Mouse (Mus musculus): ENCODE results near the gene Cbln1.

The Cbln1 gene

DNA sequence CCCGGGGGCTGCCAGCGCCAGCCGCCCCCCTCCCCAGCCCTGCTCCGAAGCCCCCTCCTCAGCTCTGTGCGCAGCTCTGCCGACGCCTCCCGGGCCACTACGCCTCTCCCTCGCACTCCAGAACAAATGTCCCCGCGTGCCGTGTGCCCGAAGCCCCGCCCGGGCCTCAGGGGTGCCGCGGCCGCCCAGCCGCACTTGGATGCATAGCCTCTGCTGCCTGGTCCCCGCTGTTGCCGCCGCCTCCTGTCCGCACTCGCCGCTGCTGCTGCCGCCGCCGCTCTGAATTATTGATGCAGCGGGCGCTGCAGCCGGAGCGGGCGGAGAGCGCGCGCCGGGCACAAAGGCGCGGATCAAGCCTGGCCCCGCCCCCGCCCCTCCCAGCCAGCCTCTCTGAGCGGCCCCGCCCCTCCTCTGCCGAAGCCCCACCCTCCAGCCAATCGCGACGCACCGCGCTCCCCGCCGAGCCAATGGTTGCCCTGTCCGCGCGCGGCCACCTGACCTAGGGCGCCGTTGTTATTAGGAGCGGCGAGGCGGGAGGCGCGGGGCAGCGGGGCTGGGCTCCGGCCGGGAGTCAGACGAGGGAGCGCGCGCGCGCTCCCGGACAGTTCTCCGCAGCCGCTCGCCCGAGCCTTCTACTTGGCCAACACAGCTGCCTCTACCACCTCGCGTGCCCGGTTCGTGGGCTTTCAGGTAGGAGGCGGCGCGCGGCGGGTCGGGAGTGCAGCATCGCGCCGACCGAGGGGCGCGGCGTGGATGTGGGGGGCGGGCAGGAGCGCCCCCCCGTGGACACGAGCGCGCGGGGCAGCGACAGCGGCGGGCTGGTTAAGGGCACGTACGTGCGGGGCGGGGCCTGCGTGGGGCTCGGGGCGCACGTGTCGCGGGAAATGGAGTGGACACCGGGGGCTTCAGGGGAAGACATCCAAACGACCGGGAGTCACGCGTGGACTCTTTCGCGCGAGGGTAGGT, at the start of gene Cbln1:
TSS of gene Cbln1 (minus strand) at position 339 of the 966 bp plus-strand sequence.
- DNase-seq (ENCODE audit: low spot score in 2 of 2), result peak; percentile 62 to 76

DNA sequence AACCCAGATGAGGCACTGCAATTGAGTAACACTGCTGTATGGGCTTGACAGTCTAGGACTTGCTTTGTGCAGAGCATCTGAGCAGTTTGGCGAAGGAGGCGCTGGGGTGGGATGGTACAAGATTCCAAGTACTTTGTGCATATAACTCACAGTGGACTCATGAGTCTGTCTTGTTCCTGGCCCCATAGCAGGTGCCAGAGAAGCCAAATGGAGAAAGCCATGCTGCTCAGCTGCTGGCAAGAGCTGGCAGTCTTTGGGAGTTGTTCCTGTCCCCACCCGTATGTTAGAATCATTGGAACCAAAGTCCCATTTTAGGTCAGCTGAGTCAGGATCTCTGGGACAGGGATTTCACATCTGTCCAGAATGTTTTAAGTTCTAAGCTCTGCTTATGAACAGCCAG, 44.7 kb upstream of the Cbln1 start:
- DNase-seq (ENCODE audit: low spot score in 2 of 2), result no peak

DNA sequence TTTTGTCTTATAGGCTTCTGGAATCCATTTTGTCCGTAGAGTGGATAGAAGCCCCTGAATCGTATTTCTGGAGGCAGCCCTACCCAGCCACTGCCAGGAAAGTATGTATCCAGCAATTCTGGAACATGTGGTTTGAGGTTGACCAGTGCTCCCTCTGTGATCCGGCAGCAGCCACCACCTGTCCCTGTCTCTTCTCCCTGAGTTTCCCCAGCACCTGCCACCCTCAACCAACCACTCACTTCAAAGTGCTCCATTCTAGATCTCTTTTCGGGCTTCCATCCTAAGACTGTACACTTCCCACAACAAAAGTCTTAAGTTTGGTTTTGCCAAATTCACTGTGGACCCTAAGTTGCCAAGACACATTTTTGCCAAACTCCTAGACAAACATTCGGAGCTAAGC, 41.4 kb upstream of the Cbln1 start:
- DNase-seq (ENCODE audit: low spot score in 2 of 2), result no peak

DNA sequence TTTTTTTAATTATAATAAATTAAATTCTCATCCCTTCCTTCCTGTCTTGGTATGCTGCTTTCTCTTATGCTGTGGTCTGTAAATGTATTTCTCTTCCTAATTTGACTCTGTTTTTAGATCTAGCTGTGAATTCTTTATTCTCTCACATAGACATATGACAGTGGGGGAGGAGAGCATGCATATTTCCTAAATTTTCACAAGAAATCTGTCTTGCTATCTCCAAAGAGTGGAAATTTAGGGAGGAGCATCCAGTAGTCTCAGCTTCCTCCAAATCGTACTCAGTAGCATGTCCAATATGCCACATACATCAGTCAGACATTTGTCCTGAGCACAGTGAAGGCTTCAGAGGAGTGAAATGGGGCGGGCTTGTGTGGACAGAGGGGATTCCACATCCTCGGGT, 40.9 kb upstream of the Cbln1 start:
- DNase-seq (ENCODE audit: low spot score in 2 of 2), result no peak

DNA sequence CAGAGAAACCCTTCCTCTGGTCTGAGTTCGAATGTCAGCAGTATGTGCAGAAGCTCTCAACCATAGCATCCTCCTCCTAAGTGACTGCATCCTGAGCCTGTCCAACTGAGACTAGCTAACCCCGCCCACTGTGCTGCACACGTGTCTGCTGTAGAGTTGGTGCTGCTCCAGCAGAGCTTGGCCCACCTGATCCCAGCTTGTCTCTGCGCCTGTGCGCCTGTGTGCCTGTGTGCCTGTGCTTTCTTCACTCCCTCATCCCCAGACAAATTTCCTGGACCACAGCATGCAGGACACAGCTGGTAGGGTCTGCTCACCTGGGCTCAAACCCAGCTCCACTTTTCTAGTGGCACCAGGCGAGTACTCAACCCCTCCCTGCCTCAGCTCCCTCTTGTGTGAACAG, 40.2 kb upstream of the Cbln1 start:
- DNase-seq (ENCODE audit: low spot score in 2 of 2), result peak in 1 of 2 experiments; percentile 10

DNA sequence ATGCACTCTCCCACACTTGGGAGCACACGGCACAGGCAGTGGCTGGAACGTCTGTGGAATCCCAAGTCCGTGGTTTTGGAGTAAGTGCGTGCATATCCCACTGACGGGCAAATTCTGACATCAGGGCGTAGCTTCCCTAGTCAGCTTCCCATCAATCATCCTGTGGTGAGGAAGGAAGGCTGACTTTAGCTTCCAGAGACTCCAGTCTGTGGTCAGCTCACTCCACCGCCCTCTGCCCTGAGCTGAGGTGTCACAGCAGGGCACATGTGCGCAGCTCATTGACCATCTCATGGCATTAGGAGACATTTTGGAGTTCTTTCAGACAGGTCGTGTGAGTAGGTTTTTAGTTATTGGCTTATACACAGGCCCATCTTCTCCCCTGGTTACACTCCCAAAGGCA, 34.6 kb upstream of the Cbln1 start:
- no peak for DNase-seq (ENCODE audit: low spot score in 2 of 2)

DNA sequence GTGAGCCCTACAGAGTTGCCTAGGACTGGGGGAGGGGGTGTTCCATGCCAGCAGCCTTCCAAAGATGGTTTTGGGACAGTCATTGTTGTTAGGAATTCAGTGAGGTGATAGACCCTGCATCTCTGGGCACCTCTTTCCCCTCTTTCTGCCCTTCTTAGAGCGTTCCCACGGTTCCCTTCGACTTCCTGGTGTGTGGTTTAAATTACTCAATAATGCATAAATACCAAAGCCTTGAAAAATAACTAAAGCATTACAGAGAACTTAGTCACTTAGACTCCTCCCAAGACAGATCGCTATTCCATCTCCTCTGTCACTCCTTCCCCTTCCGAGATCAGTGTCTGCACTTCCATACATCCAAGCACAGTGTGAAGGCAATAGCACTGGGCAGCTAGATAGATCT, 32.0 kb upstream of the Cbln1 start:
- no peak for DNase-seq (ENCODE audit: low spot score in 2 of 2)

DNA sequence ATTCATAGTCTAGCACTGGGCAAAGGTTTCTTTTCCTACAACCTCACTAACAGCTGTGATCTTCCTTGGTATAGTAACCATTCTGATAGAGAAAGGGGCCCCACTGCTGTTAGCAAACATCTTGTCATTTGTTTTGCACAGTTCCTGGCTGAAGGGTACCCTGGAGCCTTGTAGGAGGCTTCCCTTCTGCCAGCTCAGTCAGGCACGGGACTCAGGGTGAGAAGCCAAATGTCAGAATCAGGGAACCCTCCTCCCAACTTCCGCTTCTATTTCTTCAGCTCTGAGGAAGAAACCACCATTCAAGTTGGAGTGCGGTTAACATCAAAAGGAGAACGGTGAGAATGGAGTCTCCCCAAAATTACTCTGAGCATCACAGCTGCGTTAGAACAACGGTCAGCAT, 30.3 kb upstream of the Cbln1 start:
- no peak for DNase-seq (ENCODE audit: low spot score in 2 of 2)

DNA sequence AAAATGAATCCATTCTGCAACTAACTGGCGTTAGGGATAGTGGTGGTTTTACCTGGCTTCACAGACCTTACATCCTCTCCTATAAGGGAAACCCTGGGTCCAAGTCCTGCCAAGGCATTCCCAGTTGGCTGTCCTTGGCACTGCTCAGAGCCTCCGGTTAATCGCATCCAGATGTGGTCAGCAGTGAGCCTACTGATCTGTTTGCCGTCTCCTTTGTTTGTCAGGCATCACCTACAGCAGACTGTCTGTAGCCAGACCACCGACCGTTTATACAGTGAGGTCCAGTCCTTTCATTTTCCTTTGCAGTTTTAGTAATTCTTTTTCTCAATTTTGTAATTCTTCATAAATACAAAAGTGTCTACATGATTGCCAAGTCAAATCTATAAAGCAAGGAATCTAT, 25.2 kb upstream of the Cbln1 start:
- no peak for DNase-seq (ENCODE audit: low spot score in 2 of 2)

DNA sequence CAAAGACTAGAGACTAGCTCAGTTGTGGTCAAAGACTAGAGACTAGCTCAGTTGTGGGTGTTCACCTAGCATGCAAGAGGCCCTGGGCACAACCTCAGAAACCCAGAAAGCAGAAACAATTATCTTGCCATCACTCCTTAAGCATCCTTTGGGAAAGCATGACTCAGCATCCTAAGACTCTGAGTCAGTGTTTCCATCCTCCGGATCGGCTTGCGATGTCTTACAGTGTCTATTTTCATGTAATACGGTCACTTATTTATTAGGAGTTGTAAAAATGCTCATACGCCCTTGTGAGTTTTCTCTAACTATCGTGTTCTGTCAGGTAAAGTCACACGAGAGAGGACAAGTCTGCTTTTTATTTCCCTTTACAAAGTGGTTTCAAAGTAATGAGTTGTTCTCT, 24.1 kb upstream of the Cbln1 start:
- no peak for DNase-seq (ENCODE audit: low spot score in 2 of 2)

DNA sequence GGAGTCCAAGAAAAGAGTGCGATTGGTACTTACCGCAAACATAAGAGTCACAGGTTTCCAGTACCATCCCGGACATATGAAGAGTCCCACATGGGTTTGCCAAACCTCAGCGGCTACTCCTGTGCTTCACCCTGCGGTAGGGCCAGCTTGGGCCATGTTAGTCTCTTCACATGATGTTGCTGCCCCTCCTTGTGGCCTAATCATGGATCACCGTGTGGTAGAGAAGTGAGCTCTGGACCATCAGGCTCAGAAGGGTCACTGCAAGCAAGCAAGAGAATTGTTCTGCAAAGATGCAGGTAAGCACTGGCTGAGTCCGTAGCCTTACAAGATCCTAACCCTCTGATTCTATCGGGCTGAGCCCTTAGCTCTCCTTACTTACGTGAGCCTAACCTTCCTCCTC, 22.5 kb upstream of the Cbln1 start:
- no peak for DNase-seq (ENCODE audit: low spot score in 2 of 2)

DNA sequence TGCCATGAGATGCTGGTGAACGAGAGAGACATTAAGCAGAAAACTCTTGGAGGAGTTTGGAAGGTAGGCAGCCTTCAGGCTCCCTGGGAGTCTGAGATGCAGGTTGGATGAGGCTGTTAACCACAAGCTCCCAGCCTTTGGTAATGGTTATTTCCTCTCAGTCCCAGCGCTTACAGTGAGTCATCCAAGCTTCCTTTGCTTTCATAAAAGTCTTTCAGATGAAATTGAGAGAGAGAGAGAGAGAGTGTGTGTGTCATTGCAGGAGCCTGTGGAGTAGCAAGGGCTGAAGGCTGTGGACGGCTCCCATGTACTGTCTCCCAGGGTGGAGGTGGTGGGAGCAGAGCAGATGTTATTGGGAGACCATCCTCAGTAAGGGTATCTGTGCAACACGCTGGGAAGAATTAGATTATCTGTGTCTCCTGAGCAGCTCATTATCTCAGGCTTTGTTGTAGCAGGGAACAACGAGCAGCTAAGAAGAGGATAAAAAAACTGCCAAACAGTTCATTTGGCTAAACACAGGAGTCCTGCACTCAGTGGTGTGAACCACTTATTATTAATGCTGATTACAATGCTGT, 17.5 kb upstream of the Cbln1 start:
- no peak for DNase-seq (ENCODE audit: low spot score in 2 of 2)

DNA sequence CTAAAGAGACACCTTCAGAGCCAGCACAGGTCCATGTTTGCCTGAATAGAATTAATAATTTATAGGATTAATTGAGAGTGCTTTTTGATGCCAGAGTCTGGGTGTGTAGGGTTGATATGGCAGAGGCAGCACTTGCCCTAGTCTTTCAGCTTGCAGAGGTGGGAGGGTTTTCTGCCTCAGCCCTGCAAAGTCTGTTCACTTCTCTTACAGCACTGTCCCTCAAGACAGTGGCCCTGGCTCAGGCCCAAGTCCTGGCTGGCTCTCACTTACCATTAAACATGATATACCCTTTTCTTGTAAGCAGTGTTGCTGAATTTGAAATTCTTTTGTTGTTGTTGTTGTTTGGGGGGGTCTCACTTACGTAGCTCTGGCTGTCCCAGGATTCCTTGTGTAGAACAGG, 9.0 kb upstream of the Cbln1 start:
- DNase-seq (ENCODE audit: low spot score in 2 of 2), result no peak

DNA sequence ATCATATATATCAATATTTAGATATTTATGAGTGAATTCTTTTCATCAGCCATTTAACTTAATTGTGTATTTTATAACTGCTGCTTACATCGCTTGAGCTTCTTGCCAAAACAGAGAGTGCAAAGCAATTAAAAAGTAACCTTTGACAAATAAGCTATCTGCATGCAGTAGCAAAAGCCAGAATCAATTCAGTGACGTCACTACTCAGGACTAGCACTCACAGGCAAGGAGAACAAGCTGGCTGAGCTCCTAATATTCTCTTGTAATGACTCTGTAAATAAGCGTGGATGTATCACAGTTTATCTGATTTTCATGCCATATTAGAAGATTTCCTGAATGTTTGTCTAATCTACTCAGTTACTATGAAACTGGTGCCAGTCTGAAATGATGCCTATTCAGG, 5.8 kb upstream of the Cbln1 start:
- DNase-seq (ENCODE audit: low spot score in 2 of 2), result no peak

DNA sequence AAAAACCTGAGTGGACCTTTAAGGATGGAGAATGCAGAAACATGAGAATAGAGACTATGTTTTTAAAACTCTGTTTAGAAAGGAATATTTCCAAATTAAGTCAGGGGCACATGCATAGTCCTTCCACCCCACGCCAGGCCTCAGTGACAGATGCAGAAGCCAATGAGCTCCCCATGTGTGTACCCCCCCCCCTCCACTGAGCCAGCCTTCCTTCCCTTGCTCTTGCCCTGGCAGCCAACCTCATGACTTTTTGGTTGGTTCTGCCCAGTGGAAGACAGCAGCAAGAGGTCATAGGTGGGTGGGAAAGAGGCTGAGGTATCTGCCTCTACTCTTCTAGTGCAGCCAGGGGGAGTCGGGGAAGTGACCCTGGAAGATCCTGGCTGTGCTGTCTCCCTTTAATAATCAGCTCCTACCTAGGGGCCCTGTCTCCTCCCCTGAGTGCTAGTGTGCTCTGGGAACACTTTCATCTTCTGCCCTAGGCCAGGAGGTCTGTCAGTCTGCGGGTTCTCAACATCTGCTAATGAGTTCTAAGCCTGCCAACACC, 4.8 kb upstream of the Cbln1 start:
- DNase-seq (ENCODE audit: low spot score in 2 of 2), result no peak

DNA sequence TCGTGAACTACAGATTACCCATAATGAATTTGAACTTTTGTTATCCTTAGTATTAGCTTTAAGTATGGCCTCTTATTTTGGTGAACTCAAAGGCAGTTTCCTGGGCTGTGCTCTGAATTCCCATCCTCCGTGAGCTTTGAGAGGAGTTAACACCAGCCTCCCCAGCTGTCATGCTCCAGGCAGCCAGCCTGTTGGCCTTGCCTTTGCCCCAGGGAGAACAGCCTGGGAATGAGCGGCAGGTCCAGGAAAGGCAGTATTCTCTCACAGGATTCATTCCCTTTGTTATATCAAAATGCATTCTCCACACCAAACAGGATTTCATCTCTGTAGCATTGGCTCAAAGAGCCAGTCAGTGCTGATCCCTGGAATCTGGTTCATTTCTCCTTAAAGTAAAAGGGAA, 3.1 kb upstream of the Cbln1 start:
- no peak for DNase-seq (ENCODE audit: low spot score in 2 of 2)

DNA sequence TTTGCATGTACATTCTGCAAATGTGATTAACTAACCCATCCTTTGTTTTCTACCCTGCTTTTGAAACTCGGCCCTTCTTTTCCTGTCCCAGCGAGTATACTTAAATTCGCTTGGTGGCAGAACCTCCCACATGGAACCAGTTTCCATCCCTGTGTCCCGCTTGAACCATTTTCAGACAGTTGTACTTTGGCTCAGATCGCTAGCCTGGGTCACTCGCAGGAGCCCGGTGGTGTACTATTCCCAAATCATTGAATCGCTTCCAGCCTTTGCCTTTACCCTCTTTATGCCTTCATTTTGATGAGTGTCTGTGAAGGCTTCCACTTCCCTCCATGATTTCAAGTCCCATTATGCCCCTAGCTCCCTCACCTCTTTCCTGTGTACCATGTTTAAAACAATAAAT, 2.0 kb upstream of the Cbln1 start:
- no peak for DNase-seq (ENCODE audit: low spot score in 2 of 2)

DNA sequence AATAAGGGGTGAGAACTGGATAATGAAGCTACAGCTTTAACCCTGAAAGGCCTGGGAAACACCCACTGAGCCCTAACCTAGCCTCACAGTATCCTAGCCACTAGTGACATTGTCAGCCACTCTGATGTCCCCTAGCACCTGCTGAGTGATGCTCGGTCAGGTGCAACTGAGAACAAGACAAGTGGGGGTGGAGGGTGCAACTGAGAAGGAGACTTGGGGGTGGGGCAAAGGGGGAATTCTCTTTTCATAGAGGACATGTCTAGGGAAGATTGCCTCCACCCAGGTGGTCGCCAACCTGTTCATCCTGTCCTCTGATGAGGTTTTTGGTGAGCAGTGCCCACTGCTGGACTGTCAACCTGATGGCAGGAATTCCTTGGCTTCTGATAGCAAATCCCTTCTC, 1.5 kb upstream of the Cbln1 start:
- DNase-seq (ENCODE audit: low spot score in 2 of 2), result no peak

DNA sequence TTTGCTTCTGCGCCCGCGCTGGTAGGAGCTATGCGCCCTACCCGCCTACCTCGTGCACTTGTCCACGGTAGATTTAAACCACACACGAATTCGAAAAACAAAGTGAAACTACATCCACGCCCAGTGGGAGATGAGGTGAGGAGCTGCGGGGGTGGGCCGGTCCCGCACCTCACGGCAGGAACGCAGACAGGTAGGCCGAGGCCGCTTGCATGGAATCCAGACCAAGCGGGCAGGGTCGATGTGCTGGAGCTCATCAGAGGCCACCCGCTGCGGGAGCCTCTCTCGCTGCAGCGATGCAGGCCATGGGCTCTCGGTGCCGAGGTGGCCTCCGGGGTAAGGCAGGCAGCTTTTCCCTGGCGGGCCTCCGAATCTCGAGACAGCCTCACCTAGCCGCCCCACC, 905 bp upstream of the Cbln1 start:
- DNase-seq (ENCODE audit: low spot score in 2 of 2), result no peak

DNA sequence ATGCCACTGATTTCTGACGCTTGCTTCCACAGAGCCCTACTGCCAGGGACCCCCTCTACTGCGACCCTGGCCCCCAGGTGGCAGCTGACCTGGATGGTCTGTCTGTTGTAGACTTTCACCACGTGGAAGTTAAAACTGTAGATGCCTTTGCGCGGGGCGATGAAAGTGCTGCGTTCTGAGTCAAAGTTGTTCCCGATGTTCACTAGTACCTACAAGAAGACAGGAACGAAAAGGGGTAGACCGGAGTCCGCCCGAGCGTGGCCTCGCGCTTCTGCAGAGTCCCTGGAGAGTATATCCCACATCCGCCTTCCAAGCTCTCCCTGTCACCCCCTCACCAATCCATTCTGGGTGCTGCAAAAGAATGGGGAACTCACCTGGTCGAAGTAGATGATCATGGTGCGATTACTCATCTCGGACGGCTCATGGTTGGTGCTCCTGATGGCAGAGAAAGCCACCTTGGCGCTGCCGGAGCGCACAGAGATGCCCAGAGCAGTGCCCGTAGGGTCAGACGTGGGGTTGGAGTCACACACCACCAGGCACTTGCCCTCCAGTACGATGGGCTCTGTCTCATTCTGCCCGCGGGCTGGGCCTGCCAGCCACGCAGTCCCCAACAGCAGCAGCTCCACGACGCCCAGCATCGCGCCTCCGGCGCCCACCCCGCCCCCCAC, 672 bp downstream of the Cbln1 start:
- no peak for DNase-seq (ENCODE audit: low spot score in 2 of 2)

DNA sequence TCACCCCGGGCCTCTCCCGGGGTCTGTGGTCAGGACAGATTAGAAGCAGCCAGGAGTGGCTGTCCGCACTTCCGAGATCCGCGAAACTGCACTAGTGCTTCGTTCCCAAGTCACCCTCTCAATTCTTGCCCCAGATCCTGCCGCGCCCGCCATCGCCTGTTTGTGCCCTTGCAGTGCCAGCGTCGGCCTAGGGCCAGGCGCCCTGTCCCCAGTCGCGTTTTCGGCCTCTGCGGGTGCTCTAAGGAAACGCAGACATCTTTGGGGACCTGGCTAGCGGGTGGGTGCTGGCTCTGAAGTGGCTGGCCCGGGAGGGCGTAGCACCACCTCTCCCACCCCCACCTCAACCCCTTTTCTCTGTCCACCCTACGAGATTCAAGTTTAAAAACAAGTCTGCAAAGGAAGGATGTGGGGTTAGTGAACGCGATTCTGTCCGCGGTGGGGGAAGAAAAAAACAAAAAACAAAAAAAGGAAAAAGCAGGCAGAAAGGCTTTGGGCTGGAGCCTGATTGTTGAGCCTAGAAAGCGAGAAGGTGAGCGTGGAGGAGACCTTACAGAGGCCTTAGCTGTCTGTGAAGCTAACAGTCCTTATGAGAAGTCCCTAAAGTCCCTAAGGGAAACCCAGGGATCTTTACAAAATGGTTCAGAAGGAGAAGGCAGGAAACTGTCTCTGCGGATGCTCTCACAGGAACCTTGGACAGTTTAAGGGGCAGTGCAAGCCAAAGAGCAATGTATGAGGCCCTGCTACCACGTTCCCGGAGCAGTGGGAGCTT, 1.4 kb downstream of the Cbln1 start:
- no peak for DNase-seq (ENCODE audit: low spot score in 2 of 2)
